Mouse (Mus musculus) lung, postnatal 10 days (tissue): ENCODE data around the gene Ifitm2.
"Not testable (repeated sequence)": the region's sequence is repeated elsewhere in the genome, so short reads cannot be mapped to it uniquely, and the experiment has no call there.

Source experiments
- DNase-seq: peaks from one replicate; pipeline ENCODE4 v3.0.0; 2021

Ifitm2 gene

DNA sequence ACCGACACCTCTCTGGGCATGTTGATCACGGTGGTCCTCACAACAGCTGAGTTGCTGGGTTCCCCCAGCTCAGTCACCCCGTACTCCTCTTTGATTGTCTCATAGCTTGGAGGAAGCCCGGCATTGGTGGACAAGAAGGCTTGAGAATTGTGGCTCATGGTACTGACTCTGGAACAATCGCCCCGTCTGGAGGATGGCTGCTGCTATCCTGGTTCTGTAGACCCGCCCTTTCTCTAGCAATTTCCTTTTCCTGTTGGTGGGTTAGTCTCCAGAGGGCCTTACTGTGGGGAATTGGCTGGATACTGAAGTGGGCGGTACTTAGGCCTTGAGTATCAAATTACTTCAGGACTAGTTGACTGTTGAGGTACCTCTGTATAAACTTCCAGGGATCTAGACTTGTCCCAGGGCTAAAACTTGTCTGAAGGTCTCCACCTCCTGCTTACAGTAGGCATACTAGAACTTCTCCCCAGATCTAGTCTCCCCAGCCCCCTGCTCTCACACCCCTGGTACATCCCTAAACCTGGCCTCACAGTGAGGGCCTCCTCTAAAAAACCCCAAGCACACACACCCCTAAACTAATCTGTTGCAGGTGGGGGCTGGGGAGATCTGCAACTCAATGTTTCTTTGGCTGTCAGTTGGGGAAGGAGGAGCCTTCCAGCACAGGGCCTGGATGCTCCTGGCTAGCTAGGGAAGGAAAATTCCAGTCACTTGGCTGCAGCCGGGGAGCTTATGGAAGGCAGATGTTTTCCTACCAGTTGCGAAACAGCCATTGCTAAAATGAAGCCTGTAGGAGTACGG is at the start of gene Ifitm2, which contains the start of gene Gm45717:
Ifitm2 (minus strand) TSS at position 230 of the 798 bp plus-strand sequence.
Gm45717 (minus strand) TSS at position 180 of the 798 bp plus-strand sequence.
- DNase-seq = peak; percentile 96

- no peak for DNase-seq
Measured at GRCm38 (mm10) chr7:141003248-141004010, 47.6 kb upstream of the Ifitm2 start.

DNA sequence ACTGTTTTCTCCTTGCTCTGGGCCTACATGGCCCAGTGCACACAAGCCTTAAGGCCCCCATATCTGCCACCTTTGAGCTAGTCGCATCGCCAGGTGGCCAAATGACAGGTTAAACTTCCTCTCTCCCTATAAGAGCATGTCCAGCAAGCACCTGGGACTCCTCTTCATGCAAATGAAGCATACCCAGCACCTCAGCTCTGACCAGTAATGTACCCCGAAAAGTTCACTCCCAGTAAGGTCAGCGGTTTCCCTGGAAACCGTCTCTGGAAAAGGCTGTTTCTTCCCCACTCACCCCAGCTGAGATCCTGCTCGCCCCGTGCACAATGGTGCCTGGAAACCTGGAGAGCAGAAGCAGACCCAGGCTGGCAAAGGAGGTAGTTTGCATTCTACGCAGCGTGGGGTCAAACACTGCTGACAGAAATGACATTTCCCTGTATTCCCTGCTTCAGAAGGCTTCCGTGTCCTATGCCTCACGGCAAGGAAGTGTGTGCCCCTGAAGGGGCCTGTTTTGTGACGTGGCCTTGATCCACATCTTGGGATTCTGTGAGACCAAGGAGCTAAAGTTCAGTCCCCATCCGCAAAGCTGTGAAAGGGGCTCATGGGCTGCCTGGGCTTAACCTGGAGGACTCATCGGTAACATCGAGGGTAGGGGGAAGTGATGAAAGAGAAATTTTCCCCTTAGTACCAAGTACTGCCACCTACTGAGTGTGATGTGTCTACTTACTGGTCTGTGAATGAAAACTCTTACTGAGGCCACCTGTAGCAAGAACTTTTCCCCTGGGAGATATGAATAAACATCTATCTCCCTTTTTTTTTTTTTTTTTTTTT is 45.3 kb upstream of the Ifitm2 start:
- DNase-seq = no peak

- no peak for DNase-seq
Measured at GRCm38 (mm10) chr7:140998853-140999700, 43.3 kb upstream of the Ifitm2 start.

GRCm38 (mm10) chr7:140997817-140998216 is 42.0 kb upstream of the Ifitm2 start:
- no peak for DNase-seq

DNA sequence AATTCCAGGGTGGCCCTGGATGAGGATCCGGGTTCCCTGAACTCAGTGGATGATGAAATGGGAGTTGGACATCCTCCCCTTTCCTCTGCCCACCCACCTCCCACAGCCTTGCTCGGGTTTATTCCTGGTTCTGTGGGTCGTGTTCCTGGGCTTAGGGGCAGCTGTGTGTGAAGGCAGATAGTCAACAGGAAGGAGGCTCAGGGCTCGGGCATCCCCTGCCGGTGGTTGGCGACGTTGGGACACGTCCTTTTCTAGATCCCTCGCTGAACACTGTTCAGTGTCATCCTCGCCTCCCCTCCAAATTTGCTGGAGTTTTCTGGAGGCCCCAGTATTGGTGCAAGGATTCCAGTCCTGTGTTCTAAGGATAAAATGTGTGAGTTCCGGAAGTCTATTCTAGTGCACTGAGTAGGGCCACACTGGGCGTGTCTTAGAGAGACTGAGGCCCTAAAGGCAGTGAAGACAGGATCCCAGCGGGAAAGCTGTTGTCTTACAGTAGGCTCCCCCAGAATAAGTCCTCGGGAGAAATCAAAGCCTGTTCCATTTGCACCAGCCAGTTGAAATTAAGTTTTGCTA is 35.4 kb upstream of the Ifitm2 start:
- DNase-seq = no peak

DNA sequence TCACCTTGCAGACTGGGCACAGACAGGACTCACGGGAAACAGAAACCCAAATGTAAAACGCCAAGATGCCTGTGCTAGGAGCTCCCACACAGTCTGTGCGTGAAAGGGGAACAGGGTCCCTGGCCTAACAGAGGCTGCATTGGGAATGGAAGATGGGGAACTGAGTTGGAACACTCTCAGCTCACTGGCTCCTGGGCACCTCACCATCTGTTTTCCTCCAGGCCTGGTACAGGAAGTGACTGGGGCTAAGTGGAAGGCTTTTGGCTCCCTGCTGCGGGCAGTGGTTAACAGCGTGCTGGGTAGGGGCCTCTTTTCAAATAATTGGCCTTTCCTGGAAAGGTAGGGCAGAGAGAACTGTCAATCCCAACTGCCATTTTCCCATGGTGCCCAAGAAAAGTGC is 34.8 kb upstream of the Ifitm2 start:
- DNase-seq = no peak

- DNase-seq = no peak
Measured at GRCm38 (mm10) chr7:140990185-140990584, 34.4 kb upstream of the Ifitm2 start.

- no peak for DNase-seq
Measured at GRCm38 (mm10) chr7:140989022-140989421, 33.2 kb upstream of the Ifitm2 start.

- DNase-seq = no peak
Measured at GRCm38 (mm10) chr7:140987182-140988138, 31.7 kb upstream of the Ifitm2 start.

DNA sequence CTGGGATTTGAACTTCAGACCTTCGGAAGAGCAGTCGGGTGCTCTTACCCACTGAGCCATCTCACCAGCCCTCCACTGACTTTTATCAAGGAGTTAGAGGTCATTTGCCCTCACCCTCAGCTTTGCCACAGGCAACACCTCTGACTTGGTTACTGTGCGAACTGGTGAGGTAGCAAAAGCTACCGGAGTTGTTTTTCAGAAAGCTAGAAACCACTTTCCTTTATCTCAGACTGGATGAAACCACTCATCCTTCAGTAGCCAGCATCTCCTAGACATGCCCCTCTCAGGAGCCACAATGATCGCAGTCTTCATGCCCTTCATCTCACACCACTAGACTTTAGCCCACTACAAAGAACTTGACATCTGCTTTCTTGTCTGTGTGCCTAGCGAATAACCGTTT is 27.2 kb upstream of the Ifitm2 start:
- DNase-seq = no peak

- DNase-seq = no peak
Measured at GRCm38 (mm10) chr7:140981704-140982103, 25.9 kb upstream of the Ifitm2 start.

DNA sequence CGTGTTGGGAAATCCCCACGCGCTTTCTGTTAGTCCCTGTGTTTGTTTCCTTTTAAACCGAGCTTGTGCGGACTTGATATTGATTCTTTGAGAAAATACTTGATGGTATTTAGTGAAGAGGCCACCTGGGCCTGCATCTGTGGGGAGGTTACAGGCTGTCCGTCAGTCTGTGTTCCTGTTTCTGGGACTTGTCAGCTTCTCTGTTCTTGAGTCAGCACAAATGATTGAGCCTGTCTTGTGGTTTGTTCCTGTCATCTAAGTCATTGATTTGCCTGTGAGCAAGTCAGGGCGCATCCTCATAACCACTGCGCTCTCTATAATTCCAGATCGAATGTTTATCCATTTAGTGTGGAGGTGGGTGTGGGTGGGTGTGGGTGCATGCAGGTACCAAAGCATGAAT is 20.9 kb upstream of the Ifitm2 start:
- DNase-seq = not testable (repeated sequence)

DNA sequence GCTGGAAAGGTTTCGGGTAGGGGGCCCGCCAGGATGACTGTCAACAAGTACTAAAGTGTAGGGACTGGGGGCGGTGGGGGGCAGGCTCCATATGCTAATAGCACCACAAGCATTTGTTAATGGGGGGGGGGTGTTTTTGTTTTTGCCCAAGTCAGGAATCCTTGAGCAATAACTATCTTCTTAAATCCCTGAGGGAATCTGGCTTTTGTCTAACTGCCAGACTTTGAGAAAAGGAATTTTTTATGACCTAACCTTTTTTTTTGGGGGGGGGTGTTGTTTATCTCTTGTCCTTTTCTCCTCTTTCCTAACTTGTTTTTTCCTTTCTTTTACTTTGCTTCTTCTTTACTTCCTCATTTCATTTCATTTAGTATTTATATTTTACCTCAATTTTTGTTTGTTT is 19.7 kb upstream of the Ifitm2 start:
- no peak for DNase-seq

DNA sequence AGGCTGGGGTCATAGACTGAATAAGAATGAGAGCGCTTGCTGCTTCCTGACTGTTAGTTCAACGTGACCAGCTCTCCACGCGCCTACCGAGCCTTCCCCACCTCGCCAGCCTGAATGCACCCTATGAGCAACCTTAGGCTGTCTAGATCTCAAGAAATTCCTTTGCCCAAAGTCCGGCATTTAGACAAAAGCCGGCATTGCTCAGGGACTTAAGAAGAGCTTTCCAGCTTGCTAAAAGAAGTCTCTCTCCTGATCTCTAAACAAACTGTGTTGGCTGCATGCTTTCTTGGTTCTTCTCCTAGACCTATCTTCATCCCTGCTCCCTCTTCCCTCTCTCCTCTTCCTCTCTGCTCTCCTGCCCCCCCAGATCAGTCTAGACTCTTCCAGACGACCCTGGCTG is 19.2 kb upstream of the Ifitm2 start:
- DNase-seq = no peak

DNA sequence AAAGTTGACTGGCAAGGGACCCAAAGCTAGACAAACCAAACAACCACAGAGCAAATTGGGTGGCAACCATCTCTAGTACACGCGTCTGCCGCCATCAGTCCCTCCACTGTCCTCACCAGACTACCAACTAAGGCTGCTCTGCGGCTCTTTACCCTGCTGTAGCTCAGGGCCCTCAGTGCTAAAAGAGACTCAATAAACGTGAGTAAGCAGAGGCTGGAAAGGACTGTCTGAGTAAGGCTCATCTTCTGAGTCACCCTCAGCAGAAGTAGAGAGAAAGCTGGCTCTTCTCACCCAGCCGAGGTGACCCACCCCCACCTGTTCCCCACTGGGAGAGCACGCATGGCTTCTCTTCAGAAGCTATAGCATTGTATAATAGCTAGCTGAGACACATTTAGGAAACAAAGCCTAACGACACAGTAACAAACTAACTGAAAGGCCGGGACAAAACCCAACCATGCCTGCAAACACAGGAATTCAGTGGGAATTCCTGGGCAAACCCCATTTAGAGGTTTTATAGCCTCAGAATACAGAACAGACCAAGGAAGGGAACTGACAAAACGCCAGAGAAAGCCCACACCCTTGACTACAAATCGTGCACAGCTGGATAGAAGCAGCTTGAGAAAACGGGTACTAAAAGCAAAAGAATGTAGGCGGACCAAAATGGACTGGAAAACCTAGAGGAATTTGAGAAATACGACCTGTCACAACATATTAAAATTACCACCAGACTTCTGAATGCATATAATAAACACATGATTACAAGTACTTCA is 17.8 kb upstream of the Ifitm2 start:
- no peak for DNase-seq

DNA sequence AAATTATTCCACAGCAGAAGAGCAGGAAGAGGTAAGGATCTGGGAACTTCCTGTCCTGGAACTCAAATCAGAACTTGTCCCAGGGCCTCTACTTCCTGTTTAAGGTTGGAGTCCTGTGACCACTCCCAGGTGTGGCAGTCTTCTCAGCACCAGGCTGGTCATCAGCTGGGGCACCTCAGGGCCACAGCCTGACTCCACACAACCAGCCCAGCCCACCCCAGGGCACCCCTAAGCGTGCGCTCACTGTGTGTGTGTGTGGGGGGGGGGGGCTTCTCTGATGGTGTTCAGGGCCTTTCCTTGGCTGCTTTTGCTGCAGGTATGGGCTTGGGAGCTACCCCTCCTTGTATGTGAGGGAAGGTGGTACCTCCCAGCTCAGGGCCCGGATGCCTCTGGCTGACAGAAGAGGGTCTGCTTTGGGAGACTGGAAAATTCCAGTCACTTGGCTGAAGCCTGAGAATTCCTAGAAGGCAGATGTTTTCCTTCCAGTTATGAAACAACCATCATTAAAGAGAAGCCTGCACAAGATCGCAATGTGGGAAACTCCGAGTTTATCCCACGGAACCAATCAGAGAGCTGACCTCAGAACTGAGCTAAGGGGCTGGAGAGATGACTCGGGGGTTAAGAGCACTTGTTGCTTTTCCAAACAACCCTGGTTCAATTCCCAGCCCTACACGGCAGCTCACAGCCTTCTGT is 15.8 kb upstream of the Ifitm2 start:
- DNase-seq = peak; percentile 60

GRCm38 (mm10) chr7:140970931-140971330 is 15.1 kb upstream of the Ifitm2 start:
- no peak for DNase-seq

DNA sequence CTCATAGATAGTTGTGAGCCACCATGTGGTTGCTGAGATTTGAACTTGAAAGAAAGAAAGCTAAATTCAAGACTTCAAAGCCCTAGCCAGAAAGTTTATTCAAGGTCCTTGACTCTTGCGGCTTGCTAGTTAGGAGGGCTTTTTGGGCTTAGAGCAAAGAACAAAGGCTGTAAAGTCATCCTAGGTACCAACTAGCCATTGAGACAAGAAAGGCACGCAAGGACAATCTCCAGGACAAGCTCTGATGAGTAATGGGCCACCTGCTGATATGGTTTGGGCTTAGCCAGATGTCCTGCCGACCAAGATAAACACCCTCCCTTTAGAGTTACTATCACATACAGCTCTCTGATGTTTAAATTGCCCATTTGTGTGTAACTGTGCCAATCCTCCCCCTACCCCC is 12.9 kb upstream of the Ifitm2 start:
- not testable (repeated sequence) for DNase-seq
